Mouse (Mus musculus): ENCODE results near the gene Cd300a. TPM values are rescaled to one million over a fixed set of nuclear protein-coding genes. Genes with fewer than 3 reads are reported as not detected.

Cd300a gene
- total RNA-seq (2021) = under 1 TPM; 0.51 to 0.68 TPM
- long read RNA-seq, experiment 1, full-length matches to known transcripts = 1 of 1 reads
- long read RNA-seq, experiment 1, partial matches to known transcripts = 0 of 1 reads
- long read RNA-seq, experiment 1, other reads (novel, unspliced or antisense) = 0 of 1 reads
- long read RNA-seq, experiment 2 = 0 reads

- DNase-seq (ENCODE audit: low spot score in 2 of 2) = no peak
- intact Hi-C loops (cut with DNase I) = no loop called here
These were observed at the start of gene Cd300a for GRCm38 (mm10) chr11:114889991-114890518. TSS of gene Cd300a (plus strand) at chr11:114890041.

- peak; percentile 30 to 47 for DNase-seq (ENCODE audit: low spot score in 2 of 2)
- intact Hi-C loops (cut with DNase I) = no loop called here
These were observed 45.9 kb upstream of the Cd300a start for GRCm38 (mm10) chr11:114843818-114844463.

- intact Hi-C loops (cut with DNase I) = no loop called here
- no peak for DNase-seq (ENCODE audit: low spot score in 2 of 2)
These were observed 45.2 kb upstream of the Cd300a start for GRCm38 (mm10) chr11:114844464-114845220.

GRCm38 (mm10) chr11:114846336-114846735, 43.5 kb upstream of the Cd300a start:
- intact Hi-C loops (cut with DNase I) = no loop called here
- no peak for DNase-seq (ENCODE audit: low spot score in 2 of 2)

- intact Hi-C loops (cut with DNase I) = no loop called here
- DNase-seq (ENCODE audit: low spot score in 2 of 2) = no peak
These were observed 42.8 kb upstream of the Cd300a start for GRCm38 (mm10) chr11:114847008-114847407.

- no peak for DNase-seq (ENCODE audit: low spot score in 2 of 2)
- intact Hi-C loops (cut with DNase I) = no loop called here
These were observed 40.3 kb upstream of the Cd300a start for GRCm38 (mm10) chr11:114849572-114849971.

GRCm38 (mm10) chr11:114850066-114850451, 39.8 kb upstream of the Cd300a start:
- no peak for DNase-seq (ENCODE audit: low spot score in 2 of 2)
- intact Hi-C loops (cut with DNase I) = no loop called here

GRCm38 (mm10) chr11:114850452-114851268, 39.2 kb upstream of the Cd300a start, which contains the start of gene Gprc5c:
TSS of gene Gprc5c (plus strand) at chr11:114851152.
- intact Hi-C loops (cut with DNase I) = no loop called here
- no peak for DNase-seq (ENCODE audit: low spot score in 2 of 2)

- DNase-seq (ENCODE audit: low spot score in 2 of 2) = no peak
- intact Hi-C loops (cut with DNase I) = no loop called here
These were observed 38.6 kb upstream of the Cd300a start for GRCm38 (mm10) chr11:114851269-114851607.

- intact Hi-C loops (cut with DNase I) = no loop called here
These were observed 38.1 kb upstream of the Cd300a start for GRCm38 (mm10) chr11:114851608-114852310.

GRCm38 (mm10) chr11:114852311-114853173, 37.3 kb upstream of the Cd300a start:
- no peak for DNase-seq (ENCODE audit: low spot score in 2 of 2)

More at GRCm38 (mm10) chr11:114851608-114852310, 38.1 kb upstream of the Cd300a start:
- DNase-seq (ENCODE audit: low spot score in 2 of 2) = no peak

GRCm38 (mm10) chr11:114853174-114853838, 36.5 kb upstream of the Cd300a start:
- DNase-seq (ENCODE audit: low spot score in 2 of 2) = no peak
- intact Hi-C loops (cut with DNase I) = no loop called here

More at GRCm38 (mm10) chr11:114852311-114853173, 37.3 kb upstream of the Cd300a start:
- intact Hi-C loops (cut with DNase I) = no loop called here

- intact Hi-C loops (cut with DNase I) = no loop called here
These were observed 35.3 kb upstream of the Cd300a start for GRCm38 (mm10) chr11:114854581-114854980.

GRCm38 (mm10) chr11:114856125-114856524, 33.7 kb upstream of the Cd300a start:
- intact Hi-C loops (cut with DNase I) = no loop called here
- no peak for DNase-seq (ENCODE audit: low spot score in 2 of 2)

More at GRCm38 (mm10) chr11:114854581-114854980, 35.3 kb upstream of the Cd300a start:
- no peak for DNase-seq (ENCODE audit: low spot score in 2 of 2)

- intact Hi-C loops (cut with DNase I) = no loop called here
- no peak for DNase-seq (ENCODE audit: low spot score in 2 of 2)
These were observed 31.2 kb upstream of the Cd300a start for GRCm38 (mm10) chr11:114858641-114859040.

- DNase-seq (ENCODE audit: low spot score in 2 of 2) = no peak
- intact Hi-C loops (cut with DNase I) = no loop called here
These were observed 28.8 kb upstream of the Cd300a start for GRCm38 (mm10) chr11:114861057-114861456.

GRCm38 (mm10) chr11:114862687-114863086, 27.2 kb upstream of the Cd300a start:
- intact Hi-C loops (cut with DNase I) = no loop called here
- no peak for DNase-seq (ENCODE audit: low spot score in 2 of 2)
